Mouse (Mus musculus) neural tube, embryonic 14.5 days (tissue): ENCODE measurements at regions not wholly inside any gene's neighbourhood (a gene's known extent, or its start where the extent isn't known, plus 50 kb on each side); places are given as distances from the start of the nearest gene placed in this dataset.

Source experiments
- ATAC-seq: fragments of 200-750 bp; cut with Nextera tagmentation; 2 replicates; pipeline ENCODE4 v1.8.0; 2017; ENCODE audit warnings: low read depth, mild to moderate bottlenecking, moderate TSS enrichment, moderate library complexity
- H3K27ac ChIP-seq: fragments of 300-500 bp; sonication (generic); 2 replicates; pipeline ENCODE4 v1.5.1; 2014; ENCODE audit warnings: low read depth, mild to moderate bottlenecking, control low read depth, low read length, moderate library complexity, mixed read lengths
- H3K27me3 ChIP-seq: fragments of 300-500 bp; sonication (generic); 2 replicates; pipeline ENCODE4 v1.6.1; 2014; ENCODE audit warnings: low read length; ENCODE audit not compliant: control insufficient read depth, insufficient read depth
- H3K36me3 ChIP-seq: fragments of 300-500 bp; sonication (generic); 2 replicates; pipeline ENCODE4 v1.6.1; 2014; ENCODE audit warnings: low read length, mixed read lengths; ENCODE audit not compliant: control insufficient read depth, insufficient read depth
- H3K4me1 ChIP-seq: fragments of 300-500 bp; sonication (generic); 2 replicates; pipeline ENCODE4 v1.6.1; 2014; ENCODE audit warnings: low read length; ENCODE audit not compliant: control insufficient read depth, insufficient read depth
- H3K4me2 ChIP-seq: fragments of 300-500 bp; sonication (generic); 2 replicates; pipeline ENCODE4 v1.6.1; 2014; ENCODE audit warnings: mild to moderate bottlenecking, low read depth, low read length, control low read depth
- H3K4me3 ChIP-seq: fragments of 300-500 bp; sonication (generic); 2 replicates; pipeline ENCODE4 v1.5.1; 2014; ENCODE audit warnings: low read depth, low read length, control low read depth, mixed read lengths
- H3K9ac ChIP-seq: fragments of 300-500 bp; sonication (generic); replicated peaks from 2 replicates; pipeline ENCODE4 v1.6.1; 2014; ENCODE audit warnings: low read depth, mild to moderate bottlenecking, control low read depth, low read length, mixed read lengths
- H3K9me3 ChIP-seq: fragments of 300-500 bp; sonication (generic); 2 replicates; pipeline ENCODE4 v1.6.1; 2016; ENCODE audit warnings: low read length; ENCODE audit not compliant: control insufficient read depth
- WGBS: fragments of 180-500 bp; shearing (Covaris S2); extraction: QIAGEN DNeasy Blood & Tissue Kit; methylation state at CpG from one replicate; pipeline ENCODE4 v1.1.7; 2014; 5-methylcytosine and 5-hydroxymethylcytosine counted together

- Histone ChIP-seq H3K27me3 (no peaks in the 10 kb centered on the region; the same call in 1 of the 2 replicates), H3K27ac (no peak overlapping the region), H3K9ac (no peak overlapping the region), H3K4me1 (peaks cover 32% of the 10 kb centered on the region), H3K36me3 (no peaks in the 10 kb centered on the region), H3K4me3 (no peak overlapping the region), H3K9me3 (no peaks in the 10 kb centered on the region), H3K4me2 (no peak overlapping the region)
- WGBS, result 45% methylated on average over 9 of the region's 9 CpGs
- no peak; the same call in 1 of the 2 replicates for ATAC-seq
These were observed 186.9 kb upstream of the Sulf2 start for GRCm38 (mm10) chr2:166342407-166342806.

- WGBS, result 93% methylated on average over 9 of the region's 9 CpGs
- peaks cover 12% of the 10 kb centered on the region for H3K4me1 ChIP-seq
These were observed 184.7 kb upstream of the Sulf2 start for GRCm38 (mm10) chr2:166340196-166340595.

GRCm38 (mm10) chr2:166339427-166339826 lies 184.0 kb upstream of the Sulf2 start:
- 93% methylated on average over 5 of the region's 5 CpGs for WGBS
- Histone ChIP-seq H3K9me3 (no peaks in the 10 kb centered on the region), H3K27ac (no peak overlapping the region), H3K36me3 (no peaks in the 10 kb centered on the region), H3K27me3 (no peaks in the 10 kb centered on the region), H3K4me2 (no peak overlapping the region), H3K4me3 (no peak overlapping the region), H3K4me1 (peaks cover 10% of the 10 kb centered on the region), H3K9ac (no peak overlapping the region)
- no peak for ATAC-seq

More at GRCm38 (mm10) chr2:166340196-166340595, 184.7 kb upstream of the Sulf2 start:
- no peaks in the 10 kb centered on the region for H3K36me3 ChIP-seq
- H3K4me2 ChIP-seq, result no peak overlapping the region
- no peaks in the 10 kb centered on the region for H3K9me3 ChIP-seq
- H3K9ac ChIP-seq, result no peak overlapping the region
- no peak overlapping the region for H3K4me3 ChIP-seq
- H3K27ac ChIP-seq, result no peak overlapping the region
- H3K27me3 ChIP-seq, result no peaks in the 10 kb centered on the region
- no peak for ATAC-seq

GRCm38 (mm10) chr2:166338396-166339085 lies 183.1 kb upstream of the Sulf2 start:
- Histone ChIP-seq H3K27me3 (no peaks in the 10 kb centered on the region), H3K4me3 (no peak overlapping the region), H3K36me3 (no peaks in the 10 kb centered on the region), H3K4me1 (peaks cover 6% of the 10 kb centered on the region), H3K27ac (no peak overlapping the region), H3K9ac (no peak overlapping the region), H3K9me3 (no peaks in the 10 kb centered on the region), H3K4me2 (no peak overlapping the region)
- WGBS, result 67% methylated on average over 11 of the region's 11 CpGs
- no peak for ATAC-seq

- no peaks in the 10 kb centered on the region for H3K36me3 ChIP-seq
- no peak overlapping the region for H3K9ac ChIP-seq
- ATAC-seq, result no peak
- H3K27me3 ChIP-seq, result no peaks in the 10 kb centered on the region
- no peak overlapping the region for H3K4me2 ChIP-seq
- 51% methylated on average over 7 of the region's 7 CpGs for WGBS
- peaks cover 6% of the 10 kb centered on the region for H3K4me1 ChIP-seq
- H3K4me3 ChIP-seq, result no peak overlapping the region
- no peak overlapping the region for H3K27ac ChIP-seq
- H3K9me3 ChIP-seq, result no peaks in the 10 kb centered on the region
These were observed 182.2 kb upstream of the Sulf2 start for GRCm38 (mm10) chr2:166337666-166338065.

- ATAC-seq, result no peak
- no peak overlapping the region for H3K27ac ChIP-seq
- H3K4me1 ChIP-seq, result no peaks in the 10 kb centered on the region
- 87% methylated on average over 5 of the region's 5 CpGs for WGBS
- no peaks in the 10 kb centered on the region for H3K36me3 ChIP-seq
- no peak overlapping the region for H3K4me2 ChIP-seq
- H3K9ac ChIP-seq, result no peak overlapping the region
- no peaks in the 10 kb centered on the region for H3K9me3 ChIP-seq
- H3K27me3 ChIP-seq, result no peaks in the 10 kb centered on the region
- no peak overlapping the region for H3K4me3 ChIP-seq
These were observed 180.2 kb upstream of the Sulf2 start for GRCm38 (mm10) chr2:166335702-166336101.

GRCm38 (mm10) chr2:166334559-166334958 lies 179.1 kb upstream of the Sulf2 start:
- ATAC-seq, result no peak
- no peaks in the 10 kb centered on the region for H3K27me3 ChIP-seq
- no peak overlapping the region for H3K27ac ChIP-seq
- H3K4me1 ChIP-seq, result no peaks in the 10 kb centered on the region
- no peak overlapping the region for H3K9ac ChIP-seq
- H3K9me3 ChIP-seq, result no peaks in the 10 kb centered on the region
- no peaks in the 10 kb centered on the region for H3K36me3 ChIP-seq
- no peak overlapping the region for H3K4me3 ChIP-seq
- WGBS, result 62% methylated on average over 7 of the region's 7 CpGs
- H3K4me2 ChIP-seq, result no peak overlapping the region

GRCm38 (mm10) chr2:166333818-166334217 lies 178.4 kb upstream of the Sulf2 start:
- H3K27ac ChIP-seq, result no peak overlapping the region
- H3K4me1 ChIP-seq, result no peaks in the 10 kb centered on the region
- no peak for ATAC-seq
- no peaks in the 10 kb centered on the region for H3K9me3 ChIP-seq
- 69% methylated on average over 4 of the region's 4 CpGs for WGBS
- no peak overlapping the region for H3K4me2 ChIP-seq
- H3K9ac ChIP-seq, result no peak overlapping the region
- H3K27me3 ChIP-seq, result no peaks in the 10 kb centered on the region
- no peak overlapping the region for H3K4me3 ChIP-seq
- H3K36me3 ChIP-seq, result no peaks in the 10 kb centered on the region

- 64% methylated on average over 13 of the region's 13 CpGs for WGBS
- H3K4me2 ChIP-seq, result no peak overlapping the region
- no peak overlapping the region for H3K9ac ChIP-seq
- H3K36me3 ChIP-seq, result no peaks in the 10 kb centered on the region
- no peaks in the 10 kb centered on the region for H3K9me3 ChIP-seq
- no peaks in the 10 kb centered on the region for H3K4me1 ChIP-seq
- H3K27ac ChIP-seq, result no peak overlapping the region
- H3K27me3 ChIP-seq, result no peaks in the 10 kb centered on the region
- ATAC-seq, result no peak
- no peak overlapping the region for H3K4me3 ChIP-seq
These were observed 177.4 kb upstream of the Sulf2 start for GRCm38 (mm10) chr2:166332748-166333417.
